Mouse (Mus musculus) adrenal gland, postnatal 10 days (tissue): ENCODE measurements around the gene Scfd2. TPM values are rescaled to one million over a fixed set of nuclear protein-coding genes. Genes with fewer than 3 reads are reported as not detected.

Experiments used
- DNase-seq: peaks from one replicate; pipeline ENCODE4 v3.0.0; 2021; ENCODE audit warnings: mixed read lengths
- total RNA-seq, 2 experiments: library from RNA; stranded (reverse); gene quantifications; 2 replicates each; pipeline ENCODE4 v1.2.3; 2021

Scfd2 gene
- total RNA-seq, 2 experiments from 2014 or later = 16.5 to 19.9 TPM

DNA sequence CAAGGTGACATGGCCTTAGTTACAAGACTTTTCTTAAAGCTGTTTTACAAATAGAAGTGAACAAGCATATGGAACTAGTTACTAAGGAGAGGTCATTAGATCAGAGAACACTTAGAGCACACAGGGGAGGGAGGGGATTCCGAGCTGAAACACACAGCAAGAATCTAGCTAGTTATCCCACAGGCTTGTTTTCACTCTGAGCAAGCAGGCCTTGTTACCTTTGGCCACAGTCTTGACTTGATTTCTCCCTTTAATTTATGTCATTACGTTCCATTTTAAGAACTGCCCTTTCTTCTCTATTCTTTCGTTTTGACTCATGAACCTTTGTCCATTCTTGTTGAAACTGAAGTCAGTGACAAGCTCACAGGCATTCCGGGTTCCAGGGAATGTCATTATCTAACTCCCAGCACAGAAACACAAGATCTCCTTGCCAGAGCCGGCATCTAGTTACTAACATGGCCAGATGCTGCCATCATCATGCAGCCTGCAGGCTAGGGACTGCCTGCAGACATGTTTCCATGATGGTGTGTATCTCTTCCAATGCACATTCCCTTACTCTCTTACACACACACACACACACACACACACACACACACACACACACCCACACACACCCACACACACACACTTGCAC, 263.7 kb downstream of the Scfd2 start:
- no peak for DNase-seq

- peak; percentile 35 for DNase-seq
Observed at GRCm38 (mm10) chr5:74267196-74267595, 264.4 kb downstream of the Scfd2 start.

DNA sequence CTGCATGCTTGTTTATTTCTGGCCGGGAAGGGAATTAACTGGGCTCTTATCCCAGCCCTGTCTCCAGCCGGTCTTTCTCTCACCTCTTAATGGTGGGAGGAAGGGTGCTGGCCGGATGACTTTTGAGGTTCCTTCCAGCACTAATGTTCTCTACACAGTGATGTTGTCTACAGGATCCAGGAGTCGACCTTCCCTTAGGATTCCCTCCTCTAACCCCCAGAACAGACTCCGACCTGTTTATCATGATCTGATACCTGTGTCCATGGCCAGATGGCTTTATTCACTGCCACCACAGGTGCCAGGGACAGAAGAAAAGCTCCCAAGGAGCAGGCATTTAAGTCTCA, 265.1 kb downstream of the Scfd2 start:
- DNase-seq = no peak

- no peak for DNase-seq
Observed at GRCm38 (mm10) chr5:74265601-74266475, 265.7 kb downstream of the Scfd2 start.

GRCm38 (mm10) chr5:74265151-74265550, 266.4 kb downstream of the Scfd2 start:
- DNase-seq = no peak

DNA sequence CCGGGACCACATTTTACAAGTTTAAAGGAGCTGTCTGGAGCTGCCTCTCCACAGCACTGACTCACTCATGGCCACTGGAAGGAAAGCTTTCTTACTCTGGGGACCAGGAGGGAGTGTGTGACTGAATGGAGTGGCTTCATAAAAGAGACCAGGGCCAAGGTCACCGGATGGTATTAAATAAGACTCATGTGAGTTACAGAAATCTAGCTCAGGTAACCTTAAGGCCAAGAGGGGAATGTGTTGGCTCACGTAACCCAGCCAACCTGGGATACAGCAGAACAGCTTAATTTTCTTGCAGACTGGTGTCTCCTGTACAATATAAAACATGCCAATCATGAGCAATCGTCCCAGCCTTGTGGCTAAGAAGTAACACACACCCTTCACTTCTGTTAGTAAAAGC, 267.0 kb downstream of the Scfd2 start:
- peak; percentile 38 for DNase-seq

GRCm38 (mm10) chr5:74261016-74261415, 270.5 kb downstream of the Scfd2 start:
- no peak for DNase-seq

- DNase-seq = no peak
Observed at GRCm38 (mm10) chr5:74260378-74260809, 271.2 kb downstream of the Scfd2 start.

DNA sequence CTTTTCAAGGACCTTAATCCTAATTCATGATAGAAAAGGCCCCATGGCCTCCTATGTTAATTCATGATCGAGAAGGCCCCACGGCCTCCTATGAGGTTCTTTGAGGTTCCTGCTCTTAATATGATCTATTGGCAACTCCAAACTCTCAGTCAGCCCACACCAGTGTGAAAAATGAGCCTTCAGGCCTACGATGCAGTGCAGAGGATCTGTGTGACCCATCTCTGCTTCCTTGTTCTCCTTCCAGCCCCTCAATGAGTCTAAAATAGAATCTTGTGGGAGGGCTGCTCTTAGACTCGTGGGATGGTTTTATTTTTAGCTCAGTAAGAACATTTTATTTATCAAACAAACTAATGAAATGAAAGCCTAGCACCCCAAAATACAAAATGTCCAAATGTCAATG, 274.9 kb downstream of the Scfd2 start:
- DNase-seq = no peak

DNA sequence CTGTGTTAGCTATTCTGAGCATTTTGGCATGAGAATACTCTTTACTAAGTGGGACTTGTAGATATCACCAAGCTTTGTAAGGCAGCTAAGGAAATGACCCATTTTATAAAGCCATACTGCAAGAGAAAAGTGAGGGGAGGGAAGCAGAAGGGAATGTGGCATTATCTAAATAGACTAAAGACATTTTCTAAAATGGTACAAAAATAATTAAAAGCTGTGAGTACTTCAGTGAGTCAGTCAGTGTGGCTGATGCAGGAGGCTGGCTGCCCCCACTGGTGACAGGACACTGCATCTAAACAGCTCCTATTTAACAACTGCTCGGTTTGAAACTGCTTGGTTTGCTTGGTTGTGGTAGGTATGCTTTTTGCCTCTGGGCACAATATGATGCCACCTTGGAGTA, 276.6 kb downstream of the Scfd2 start:
- DNase-seq = no peak

DNA sequence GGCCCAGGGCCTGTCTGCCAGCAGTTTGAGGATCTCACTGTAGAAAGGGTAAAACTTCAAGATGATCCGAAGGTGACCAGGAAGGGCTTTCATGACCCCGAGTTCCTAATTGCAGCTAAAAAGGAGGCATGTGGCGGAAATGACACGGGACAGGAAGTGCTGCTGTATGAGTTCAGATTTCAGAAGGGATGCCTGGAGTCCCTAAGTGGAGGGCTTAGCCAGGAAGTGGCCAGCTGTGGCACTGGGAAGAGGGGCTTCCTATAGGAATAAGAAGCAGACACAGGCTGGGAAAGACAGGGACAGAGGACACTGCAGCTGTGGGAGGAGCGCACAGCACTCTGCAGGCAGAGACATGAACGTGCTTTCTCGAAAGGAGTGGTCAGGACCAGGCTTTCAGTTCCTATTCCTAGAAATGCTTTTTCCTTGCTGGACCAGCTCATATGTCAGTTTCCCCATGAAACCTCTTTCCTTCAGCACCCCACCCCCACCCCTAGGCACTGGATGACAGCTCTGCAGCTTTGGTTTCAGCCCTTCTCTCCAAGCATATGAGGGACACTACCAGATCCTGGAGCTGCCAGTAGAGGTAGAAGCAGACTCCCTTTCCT, 277.7 kb downstream of the Scfd2 start:
- no peak for DNase-seq

DNA sequence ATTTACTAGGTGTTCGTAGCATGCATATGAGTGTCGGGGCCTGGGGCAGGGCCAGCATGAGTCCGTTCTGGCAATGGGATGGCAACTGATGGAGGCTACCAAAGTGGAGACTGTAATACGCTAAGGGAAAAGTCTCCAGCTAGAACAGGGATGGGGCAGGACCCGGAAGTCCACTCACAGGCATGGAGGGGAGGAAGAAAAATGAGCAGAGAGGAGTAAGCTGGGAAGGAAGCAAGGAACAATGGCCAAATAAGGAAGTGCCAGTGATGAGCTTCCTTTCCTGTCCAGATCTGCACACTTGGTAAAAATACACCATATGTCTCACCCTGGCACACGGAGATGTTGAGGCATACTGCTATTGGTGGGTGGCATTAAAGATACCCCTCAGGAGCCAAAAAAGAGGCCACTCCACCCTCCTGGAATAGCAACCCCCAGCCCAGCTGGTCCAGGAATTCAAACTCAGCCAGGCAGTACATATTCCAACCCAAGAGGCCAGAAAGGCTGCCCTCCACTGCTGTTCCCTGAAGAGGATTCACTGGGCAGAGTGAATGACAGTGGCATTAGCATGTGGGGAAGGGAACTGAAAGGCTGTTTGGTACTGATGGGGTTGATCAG, 278.8 kb downstream of the Scfd2 start:
- no peak for DNase-seq

DNA sequence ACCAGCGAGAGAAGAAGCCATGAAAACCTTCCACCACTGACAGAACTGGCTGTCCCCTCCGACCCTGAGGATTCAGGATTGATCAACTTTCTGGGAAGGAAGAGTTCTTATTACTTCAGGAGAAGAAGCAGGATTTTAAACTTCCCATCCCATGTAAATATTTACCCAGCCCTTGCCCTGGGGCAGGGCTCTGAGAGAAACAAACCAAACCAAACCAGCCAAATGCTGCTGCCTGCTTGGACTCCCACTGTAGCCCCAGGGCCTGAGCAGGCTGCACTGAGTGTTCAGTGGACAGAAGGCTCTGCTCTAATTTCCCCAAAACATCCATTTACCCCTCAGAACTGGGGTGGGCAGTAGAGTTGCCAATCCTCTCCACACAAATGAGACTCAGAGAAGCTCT, 280.6 kb downstream of the Scfd2 start:
- no peak for DNase-seq

- DNase-seq = no peak
Observed at GRCm38 (mm10) chr5:74250308-74250707, 281.3 kb downstream of the Scfd2 start.

DNA sequence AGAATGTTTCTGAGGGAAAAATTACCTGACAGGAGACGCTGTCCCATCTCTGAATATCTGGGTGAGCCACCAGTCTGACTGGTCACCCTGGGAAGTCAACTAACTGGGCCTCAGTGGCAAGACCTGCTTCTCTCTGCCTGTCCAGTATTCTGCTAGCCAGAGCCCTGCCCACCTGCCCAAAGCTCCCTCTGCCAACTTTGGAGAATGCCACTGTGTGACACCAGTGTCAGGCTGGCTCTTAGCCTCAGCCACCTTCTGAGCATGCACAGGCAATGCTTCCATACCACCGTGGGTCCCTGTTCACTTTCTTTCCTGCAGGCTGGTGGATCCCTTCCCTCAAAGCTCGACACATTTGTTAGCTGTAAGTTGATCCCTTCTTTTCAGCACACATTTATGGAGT, 281.8 kb downstream of the Scfd2 start:
- no peak for DNase-seq

GRCm38 (mm10) chr5:74246971-74247370, 284.6 kb downstream of the Scfd2 start:
- DNase-seq = no peak

DNA sequence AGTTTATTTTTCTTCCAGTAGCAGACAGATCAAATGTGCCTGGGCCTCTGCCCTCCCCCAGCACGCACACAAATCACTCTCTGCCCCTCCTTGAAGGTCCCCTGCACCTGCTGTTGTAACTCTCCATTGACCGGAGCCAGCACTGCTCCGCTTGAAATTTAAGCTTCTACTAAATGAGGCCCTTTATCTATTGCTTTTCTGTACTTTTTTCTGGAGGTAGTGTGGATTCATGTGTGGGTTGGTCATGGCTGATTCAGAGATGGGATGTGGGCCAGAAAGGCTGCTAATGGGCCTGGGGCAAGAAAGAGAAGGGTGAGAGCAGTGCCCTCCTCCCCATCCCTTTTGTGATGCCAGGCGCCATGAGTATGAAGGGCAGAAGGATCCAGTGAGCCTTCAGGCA, 285.1 kb downstream of the Scfd2 start:
- DNase-seq = no peak

GRCm38 (mm10) chr5:74245641-74246145, 285.9 kb downstream of the Scfd2 start:
- no peak for DNase-seq

GRCm38 (mm10) chr5:74244406-74245019, 287.0 kb downstream of the Scfd2 start:
- peak; percentile 25 for DNase-seq

DNA sequence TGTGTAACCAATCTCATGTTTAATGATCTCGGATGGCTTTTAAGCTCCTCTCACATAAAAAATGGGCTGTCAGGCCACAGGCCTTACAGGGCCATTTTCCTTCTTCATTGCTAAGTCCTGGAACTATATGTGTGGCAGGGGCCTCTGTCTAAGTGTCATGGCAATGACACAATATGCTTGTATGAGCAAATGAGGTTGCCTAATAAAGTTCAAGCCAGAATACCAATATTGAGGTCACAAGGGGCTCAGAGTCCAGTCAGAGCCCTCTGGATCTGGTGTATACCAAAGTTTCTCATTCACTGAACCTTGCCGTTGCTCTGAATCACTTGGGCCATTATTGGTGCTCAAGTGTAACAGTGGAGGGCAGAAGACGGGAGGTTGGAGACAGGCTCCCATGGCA, 288.9 kb downstream of the Scfd2 start:
- no peak for DNase-seq

- no peak for DNase-seq
Observed at GRCm38 (mm10) chr5:74240926-74241680, 290.5 kb downstream of the Scfd2 start.

DNA sequence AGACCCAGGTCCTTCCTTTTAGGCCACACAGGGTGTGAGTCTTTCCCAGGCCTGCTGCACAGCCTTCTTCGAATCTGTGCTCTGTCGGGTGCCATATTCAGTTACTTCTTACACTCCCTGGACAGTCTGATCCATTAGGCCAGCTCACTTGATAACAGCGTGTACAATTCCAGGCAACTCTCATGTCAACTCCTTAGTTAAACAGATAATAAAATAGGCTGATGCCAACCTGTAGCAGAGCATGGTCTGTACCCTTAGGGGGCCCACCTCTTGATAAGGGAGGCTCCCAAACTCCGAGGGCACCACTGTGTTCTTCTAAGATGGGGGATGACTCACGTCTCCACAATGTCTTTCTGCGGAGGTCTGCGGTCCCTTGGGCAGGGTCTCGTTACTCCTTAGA, 291.3 kb downstream of the Scfd2 start:
- no peak for DNase-seq
